Mouse (Mus musculus) embryonic fibroblast, embryonic 13.5 days (primary cell): ENCODE results near the gene Usp11.

Experiments used
- CTCF ChIP-seq: IDR thresholded peaks from 2 replicates; pipeline ENCODE4 v1.5.1; 2011; ENCODE audit warnings: mild to moderate bottlenecking, control low read depth, low read length, moderate library complexity, borderline replicate concordance; ENCODE audit not compliant: insufficient read depth
- POLR2A ChIP-seq: IDR thresholded peaks from 2 replicates; pipeline ENCODE4 v1.6.1; 2011; ENCODE audit warnings: low read depth, mild to moderate bottlenecking, control low read depth, low read length, moderate library complexity

GRCm38 (mm10) chrX:20695842-20696241 is 7.9 kb upstream of the Usp11 start:
- TF ChIP-seq CTCF, result no peak
- no peak for TF ChIP-seq POLR2A
